Mouse (Mus musculus) heart, embryonic 15.5 days (tissue): ENCODE data around the gene Isl1. TPM values are rescaled to one million over a fixed set of nuclear protein-coding genes. Genes with fewer than 3 reads are reported as not detected.

Experiments
- ATAC-seq: fragments of 200-750 bp; cut with Nextera tagmentation; replicated peaks from 2 replicates; pipeline ENCODE4 v1.8.0; 2017; ENCODE audit warnings: low read depth, moderate TSS enrichment; ENCODE audit not compliant: insufficient number of reproducible peaks, insufficient read depth, low FRiP score
- H3K27ac ChIP-seq: fragments of 300-500 bp; sonication (generic); 2 replicates; pipeline ENCODE4 v1.5.1; 2015; ENCODE audit warnings: mild to moderate bottlenecking, inconsistent platforms
- H3K27me3 ChIP-seq: fragments of 300-500 bp; sonication (generic); 2 replicates; pipeline ENCODE4 v1.6.1; 2015; ENCODE audit warnings: inconsistent platforms
- H3K36me3 ChIP-seq: fragments of 300-500 bp; sonication (generic); 2 replicates; pipeline ENCODE4 v1.6.1; 2015; ENCODE audit warnings: mild to moderate bottlenecking, inconsistent platforms
- H3K4me1 ChIP-seq: fragments of 300-500 bp; sonication (generic); replicated peaks from 2 replicates; pipeline ENCODE4 v1.6.1; 2015; ENCODE audit warnings: inconsistent platforms
- H3K4me2 ChIP-seq: fragments of 300-500 bp; sonication (generic); 2 replicates; pipeline ENCODE4 v1.6.1; 2015; ENCODE audit warnings: inconsistent platforms, mild to moderate bottlenecking, moderate library complexity
- H3K4me3 ChIP-seq: fragments of 300-500 bp; sonication (generic); 2 replicates; pipeline ENCODE4 v1.5.1; 2015; ENCODE audit warnings: mild to moderate bottlenecking, inconsistent platforms
- H3K9ac ChIP-seq: fragments of 300-500 bp; sonication (generic); 2 replicates; pipeline ENCODE4 v1.6.1; 2015; ENCODE audit warnings: mild to moderate bottlenecking, inconsistent platforms
- H3K9me3 ChIP-seq: fragments of 300-500 bp; sonication (generic); replicated peaks from 2 replicates; pipeline ENCODE4 v1.6.1; 2016; ENCODE audit warnings: inconsistent platforms
- WGBS: fragments of 180-500 bp; shearing (Covaris S2); methylation state at CpG from one replicate; pipeline ENCODE4 v1.1.7; 2015; ENCODE audit warnings: mixed read lengths; 5-methylcytosine and 5-hydroxymethylcytosine counted together
- polyA plus RNA-seq: library from polyadenylated mRNA; unstranded; fragments of >200 nt; fragmentation: Nextera tagmentation; extraction: Ambion mirVana; gene quantifications from 2 replicates; pipeline ENCODE4 v1.2.1, GENCODE M21; 2015

Gene Isl1
- 2.1 and 8.5 TPM in 2 replicates for polyA plus RNA-seq

- Histone ChIP-seq H3K27me3 (peaks cover 92% of the 10 kb centered on the region), H3K36me3 (no peaks in the 10 kb centered on the region), H3K27ac (no peak within 1 kb of the TSS; the same call in 1 of the 2 replicates), H3K4me2 (peak within 1 kb of the TSS; percentile 90), H3K9me3 (no peaks in the 10 kb centered on the region), H3K4me3 (peak within 1 kb of the TSS; percentile 58), H3K4me1 (peaks cover 16% of the 10 kb centered on the region), H3K9ac (peak within 1 kb of the TSS; percentile 31)
- ATAC-seq: peak; percentile 96
- WGBS: under 1% methylated on average over 61 of the region's 82 CpGs
Observed at GRCm38 (mm10) chr13:116309584-116310462, at the start of gene Isl1. TSS of gene Isl1 (minus strand) at chr13:116309689.

- Histone ChIP-seq H3K27me3 (no peaks in the 10 kb centered on the region), H3K9me3 (no peaks in the 10 kb centered on the region), H3K36me3 (no peaks in the 10 kb centered on the region), H3K4me2 (no peak overlapping the region), H3K4me1 (no peaks in the 10 kb centered on the region), H3K9ac (no peak overlapping the region), H3K4me3 (no peak overlapping the region), H3K27ac (no peak overlapping the region)
- ATAC-seq: no peak
- WGBS: 62% methylated on average over 3 of the region's 3 CpGs
Observed at GRCm38 (mm10) chr13:116335763-116336162, 26.3 kb upstream of the Isl1 start.

- 8% methylated on average over 28 of the region's 28 CpGs for WGBS
- Histone ChIP-seq H3K27ac (no peak overlapping the region), H3K4me2 (peak overlapping the region; percentile 23; the same call in 1 of the 2 replicates), H3K9me3 (no peaks in the 10 kb centered on the region), H3K4me3 (no peak overlapping the region), H3K36me3 (no peaks in the 10 kb centered on the region), H3K27me3 (peaks cover 65% of the 10 kb centered on the region), H3K4me1 (peaks cover 12% of the 10 kb centered on the region), H3K9ac (no peak overlapping the region)
- ATAC-seq: no peak
Observed at GRCm38 (mm10) chr13:116313636-116314530, 4.4 kb upstream of the Isl1 start.

- Histone ChIP-seq H3K4me3 (no peak overlapping the region), H3K27ac (no peak overlapping the region), H3K9ac (no peak overlapping the region), H3K36me3 (no peaks in the 10 kb centered on the region), H3K4me1 (peaks cover 12% of the 10 kb centered on the region), H3K27me3 (peaks cover 78% of the 10 kb centered on the region), H3K4me2 (no peak overlapping the region), H3K9me3 (no peaks in the 10 kb centered on the region)
- no peak for ATAC-seq
- WGBS: 18% methylated on average over 13 of the region's 13 CpGs
Observed at GRCm38 (mm10) chr13:116311871-116312720, 2.6 kb upstream of the Isl1 start.

- Histone ChIP-seq H3K4me2 (no peak overlapping the region; the same call in 1 of the 2 replicates), H3K4me3 (peak overlapping the region; percentile 58), H3K9ac (no peak overlapping the region), H3K27ac (no peak overlapping the region), H3K4me1 (peaks cover 12% of the 10 kb centered on the region), H3K36me3 (no peaks in the 10 kb centered on the region), H3K27me3 (peaks cover 89% of the 10 kb centered on the region), H3K9me3 (no peaks in the 10 kb centered on the region)
- WGBS: 34% methylated on average over 4 of the region's 4 CpGs
- ATAC-seq: no peak
Observed at GRCm38 (mm10) chr13:116311011-116311410, 1.5 kb upstream of the Isl1 start.

- H3K4me2 ChIP-seq: peak overlapping the region; percentile 90
- peaks cover 12% of the 10 kb centered on the region for H3K4me1 ChIP-seq
- no peaks in the 10 kb centered on the region for H3K36me3 ChIP-seq
- peak overlapping the region; percentile 58 for H3K4me3 ChIP-seq
- H3K27me3 ChIP-seq: peaks cover 90% of the 10 kb centered on the region
- no peak overlapping the region for H3K27ac ChIP-seq
- ATAC-seq: no peak
- no peak overlapping the region for H3K9ac ChIP-seq
- no peaks in the 10 kb centered on the region for H3K9me3 ChIP-seq
- WGBS: 4% methylated on average over 9 of the region's 9 CpGs
Observed at GRCm38 (mm10) chr13:116310463-116310765, 925 bp upstream of the Isl1 start.

GRCm38 (mm10) chr13:116308933-116309583, 431 bp downstream of the Isl1 start:
- no peak overlapping the region; the same call in 1 of the 2 replicates for H3K9ac ChIP-seq
- H3K4me2 ChIP-seq: peak overlapping the region; percentile 90
- H3K36me3 ChIP-seq: no peaks in the 10 kb centered on the region
- no peak for ATAC-seq
- H3K27ac ChIP-seq: no peak overlapping the region
- peaks cover 90% of the 10 kb centered on the region for H3K27me3 ChIP-seq
- peak overlapping the region; percentile 58 for H3K4me3 ChIP-seq
- 1% methylated on average over 18 of the region's 18 CpGs for WGBS
- H3K9me3 ChIP-seq: no peaks in the 10 kb centered on the region
- H3K4me1 ChIP-seq: peaks cover 16% of the 10 kb centered on the region

GRCm38 (mm10) chr13:116308121-116308932, 1.2 kb downstream of the Isl1 start:
- no peaks in the 10 kb centered on the region for H3K9me3 ChIP-seq
- H3K27me3 ChIP-seq: peaks cover 90% of the 10 kb centered on the region
- H3K27ac ChIP-seq: no peak overlapping the region
- H3K4me2 ChIP-seq: peak overlapping the region; percentile 90
- H3K36me3 ChIP-seq: no peaks in the 10 kb centered on the region
- 2% methylated on average over 20 of the region's 20 CpGs for WGBS
- ATAC-seq: no peak
- no peak overlapping the region for H3K9ac ChIP-seq
- peaks cover 14% of the 10 kb centered on the region for H3K4me1 ChIP-seq
- H3K4me3 ChIP-seq: peak overlapping the region; percentile 58

- no peak for ATAC-seq
- WGBS: 21% methylated on average over 6 of the region's 6 CpGs
- H3K4me3 ChIP-seq: peak overlapping the region; percentile 10; the same call in 1 of the 2 replicates
- H3K27ac ChIP-seq: no peak overlapping the region
- H3K27me3 ChIP-seq: peaks cover 92% of the 10 kb centered on the region
- no peak overlapping the region for H3K9ac ChIP-seq
- no peaks in the 10 kb centered on the region for H3K9me3 ChIP-seq
- H3K4me1 ChIP-seq: peaks cover 16% of the 10 kb centered on the region
- 0 out of 2 replicates have a peak overlapping the region, but pooled peaks have one; percentile 13 for H3K4me2 ChIP-seq
- H3K36me3 ChIP-seq: no peaks in the 10 kb centered on the region
Observed at GRCm38 (mm10) chr13:116306591-116306990, 2.9 kb downstream of the Isl1 start.

GRCm38 (mm10) chr13:116305721-116306120, 3.8 kb downstream of the Isl1 start:
- Histone ChIP-seq H3K27ac (no peak overlapping the region), H3K9me3 (no peaks in the 10 kb centered on the region), H3K4me1 (peaks cover 16% of the 10 kb centered on the region), H3K4me3 (no peak overlapping the region), H3K36me3 (no peaks in the 10 kb centered on the region), H3K4me2 (no peak overlapping the region), H3K27me3 (peaks cover 92% of the 10 kb centered on the region), H3K9ac (no peak overlapping the region)
- ATAC-seq: no peak
- WGBS: 21% methylated on average over 2 of the region's 2 CpGs
